Mouse (Mus musculus) limb, embryonic 14.5 days (tissue): ENCODE measurements at regions not wholly inside any gene's neighbourhood (a gene's known extent, or its start where the extent isn't known, plus 50 kb on each side); places are given as distances from the start of the nearest gene placed in this dataset.

Experiments
- ATAC-seq: fragments of 200-750 bp; cut with Nextera tagmentation; 2 replicates; pipeline ENCODE4 v1.8.0; 2017; ENCODE audit warnings: low read depth, moderate number of reproducible peaks, moderate TSS enrichment; ENCODE audit not compliant: low FRiP score
- DNase-seq: peaks from one replicate; pipeline ENCODE4 v3.0.0-alpha.2; 2015; ENCODE audit warnings: low spot score
- H3K27ac ChIP-seq: fragments of 300-500 bp; sonication (generic); replicated peaks from 2 replicates; pipeline ENCODE4 v1.5.1; 2014; ENCODE audit warnings: low read depth, mild to moderate bottlenecking, low read length, moderate library complexity, mixed read lengths
- H3K27me3 ChIP-seq: fragments of 300-500 bp; sonication (generic); 2 replicates; pipeline ENCODE4 v1.6.1; 2014; ENCODE audit warnings: low read length, mixed read lengths; ENCODE audit not compliant: control insufficient read depth, insufficient read depth
- H3K36me3 ChIP-seq: fragments of 300-500 bp; sonication (generic); 2 replicates; pipeline ENCODE4 v1.6.1; 2014; ENCODE audit warnings: mild to moderate bottlenecking, low read length, moderate library complexity, mixed read lengths; ENCODE audit not compliant: control insufficient read depth, insufficient read depth
- H3K4me1 ChIP-seq: fragments of 300-500 bp; sonication (generic); 2 replicates; pipeline ENCODE4 v1.6.1; 2014; ENCODE audit warnings: antibody characterized with exemption, low read length, mixed read lengths; ENCODE audit not compliant: control insufficient read depth, insufficient read depth
- H3K4me2 ChIP-seq: fragments of 300-500 bp; sonication (generic); replicated peaks from 2 replicates; pipeline ENCODE4 v1.6.1; 2014; ENCODE audit warnings: low read depth, mild to moderate bottlenecking, low read length, moderate library complexity; ENCODE audit not compliant: severe bottlenecking
- H3K4me3 ChIP-seq: fragments of 300-500 bp; sonication (generic); replicated peaks from 2 replicates; pipeline ENCODE4 v1.5.1; 2014; ENCODE audit warnings: low read length
- H3K9ac ChIP-seq: fragments of 300-500 bp; sonication (generic); 2 replicates; pipeline ENCODE4 v1.6.1; 2014; ENCODE audit warnings: mild to moderate bottlenecking, low read depth, low read length, moderate library complexity; ENCODE audit not compliant: severe bottlenecking
- H3K9me3 ChIP-seq: fragments of 300-500 bp; sonication (generic); 2 replicates; pipeline ENCODE4 v1.6.1; 2016; ENCODE audit warnings: low read length; ENCODE audit not compliant: control insufficient read depth
- POLR2A ChIP-seq: fragments of 200-500 bp; IDR thresholded peaks from 2 replicates; pipeline ENCODE4 v1.8.0; 2012; ENCODE audit warnings: inconsistent platforms, mild to moderate bottlenecking, moderate library complexity, borderline replicate concordance; ENCODE audit not compliant: insufficient read depth, insufficient read length; ENCODE audit errors: extremely low read depth
- WGBS: fragments of 180-500 bp; shearing (Covaris S2); extraction: QIAGEN DNeasy Blood & Tissue Kit; methylation state at CpG from one replicate; pipeline ENCODE4 v1.1.7; 2014; 5-methylcytosine and 5-hydroxymethylcytosine counted together

DNA sequence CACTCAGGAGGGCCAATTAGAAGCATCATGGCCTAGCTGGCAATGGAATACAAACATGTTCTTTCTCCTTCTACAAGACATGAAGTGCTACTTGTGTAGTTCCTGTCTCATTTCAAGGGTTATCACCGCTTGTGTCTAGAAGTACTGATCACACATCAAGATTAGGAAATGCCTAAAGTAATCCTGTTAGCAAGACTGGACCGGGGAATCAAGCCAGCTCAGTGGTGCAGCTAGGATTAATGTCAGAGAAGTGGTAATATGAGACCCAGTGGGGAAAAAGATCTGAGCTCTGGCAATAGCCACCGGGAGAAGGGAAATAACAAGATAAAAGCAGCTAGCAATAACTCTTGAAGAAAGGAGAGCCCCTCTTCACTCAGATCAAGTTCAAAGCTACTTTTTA lies 506.7 kb upstream of the Rps6ka3 start:
- Histone ChIP-seq H3K4me2 (no peak overlapping the region), H3K9ac (no peak overlapping the region), H3K9me3 (no peaks in the 10 kb centered on the region), H3K4me3 (no peak overlapping the region), H3K27ac (no peak overlapping the region), H3K4me1 (no peaks in the 10 kb centered on the region), H3K27me3 (no peaks in the 10 kb centered on the region), H3K36me3 (no peaks in the 10 kb centered on the region)
- ATAC-seq: no peak
- DNase-seq: no peak
- no peak for TF ChIP-seq POLR2A
- WGBS: 42% methylated on average over 3 of the region's 3 CpGs

DNA sequence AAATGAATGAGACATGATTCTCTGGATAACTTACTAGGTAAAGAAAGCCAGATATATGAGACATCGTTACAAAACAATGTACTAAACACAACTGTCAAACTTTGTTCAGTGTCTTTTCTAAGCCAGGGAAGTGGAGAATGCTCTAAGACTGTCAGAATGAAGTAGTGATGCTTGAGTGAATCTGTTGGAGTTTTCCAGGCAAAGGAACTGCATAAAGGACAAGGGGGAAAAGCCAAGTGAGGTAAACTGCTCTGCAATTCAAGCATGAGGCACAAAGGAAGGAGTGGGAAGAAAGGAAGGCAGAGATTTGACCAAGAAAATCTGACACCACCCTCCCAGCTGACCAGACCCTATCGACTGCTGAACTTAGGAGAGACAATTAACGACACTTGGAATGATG lies 500.3 kb upstream of the Rps6ka3 start:
- no peak overlapping the region for H3K27ac ChIP-seq
- DNase-seq: no peak

DNA sequence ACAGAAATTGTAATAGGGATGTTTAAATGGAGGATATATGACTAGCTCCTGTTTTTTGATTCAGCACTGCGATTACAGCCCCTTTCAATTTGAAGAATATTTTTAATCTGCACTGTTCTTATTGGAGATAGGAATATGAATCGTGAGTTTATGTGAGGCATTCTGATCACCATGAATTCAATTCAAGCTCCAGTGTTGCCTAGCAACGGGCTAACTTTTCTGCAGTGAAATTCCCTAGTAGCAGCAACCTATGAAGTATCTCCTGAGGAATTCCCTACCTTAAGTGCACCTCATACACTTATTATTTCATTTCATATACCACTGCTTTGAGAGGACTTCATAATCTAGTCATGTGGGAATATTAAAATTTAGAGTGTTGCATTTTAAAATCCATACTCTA lies 465.4 kb upstream of the Rps6ka3 start:
- TF ChIP-seq POLR2A: no peak
- no peak overlapping the region for H3K27ac ChIP-seq

More for the DNA sequence above, 500.3 kb upstream of the Rps6ka3 start:
- Histone ChIP-seq H3K27me3 (no peaks in the 10 kb centered on the region), H3K4me1 (no peaks in the 10 kb centered on the region), H3K9ac (no peak overlapping the region), H3K9me3 (no peaks in the 10 kb centered on the region), H3K4me2 (no peak overlapping the region), H3K4me3 (no peak overlapping the region), H3K36me3 (no peaks in the 10 kb centered on the region)
- no peak for TF ChIP-seq POLR2A
- ATAC-seq: no peak
- 81% methylated on average over 3 of the region's 3 CpGs for WGBS

DNA sequence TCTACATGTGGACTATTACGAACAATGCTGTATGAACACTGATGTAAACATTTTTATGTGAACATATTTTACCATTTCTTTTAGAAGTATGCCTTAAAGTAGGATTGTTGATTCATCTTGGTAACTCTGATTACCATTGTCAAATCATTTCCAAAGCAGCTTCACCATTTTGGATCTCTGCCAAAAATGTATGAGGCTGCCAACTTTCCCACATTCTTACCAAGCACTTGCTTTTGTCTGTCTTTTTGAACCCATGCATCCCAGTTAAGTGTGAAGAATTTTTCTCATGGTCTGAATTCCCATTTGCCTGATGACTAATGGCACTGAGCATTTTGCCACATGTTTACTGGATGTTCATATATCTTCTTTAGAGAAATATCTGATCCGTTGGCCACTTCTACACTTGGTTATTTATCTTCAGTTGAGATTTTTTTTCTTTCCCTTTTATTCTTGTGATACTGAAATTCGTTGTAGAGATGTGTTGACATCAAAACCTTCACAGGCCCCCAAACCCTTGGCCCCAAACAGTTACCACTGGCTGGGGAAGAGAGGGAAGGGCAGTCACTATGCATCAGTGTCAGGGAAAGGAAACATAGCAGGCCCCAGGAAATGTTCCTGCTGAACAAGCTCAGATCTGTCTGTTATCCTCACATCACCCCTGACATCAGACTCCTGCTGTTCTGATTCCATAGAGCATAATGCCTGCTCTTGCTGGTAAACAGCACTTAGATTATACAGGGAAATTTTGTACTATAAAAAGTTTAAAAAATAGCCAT lies 464.2 kb upstream of the Rps6ka3 start:
- Histone ChIP-seq H3K27me3 (no peaks in the 10 kb centered on the region), H3K4me1 (no peaks in the 10 kb centered on the region), H3K4me2 (no peak overlapping the region), H3K27ac (no peak overlapping the region), H3K9me3 (no peaks in the 10 kb centered on the region), H3K4me3 (no peak overlapping the region), H3K36me3 (no peaks in the 10 kb centered on the region), H3K9ac (no peak overlapping the region)
- no peak for TF ChIP-seq POLR2A
- ATAC-seq (no peak), DNase-seq (peak; percentile 7)
- 62% methylated on average over 3 of the region's 3 CpGs for WGBS

More for the DNA sequence above, 465.4 kb upstream of the Rps6ka3 start:
- Histone ChIP-seq H3K9ac (no peak overlapping the region), H3K27me3 (no peaks in the 10 kb centered on the region), H3K4me3 (no peak overlapping the region), H3K4me1 (no peaks in the 10 kb centered on the region), H3K9me3 (no peaks in the 10 kb centered on the region), H3K36me3 (no peaks in the 10 kb centered on the region), H3K4me2 (no peak overlapping the region)
- WGBS: 76% methylated on average over 3 of the region's 3 CpGs
- ATAC-seq: no peak
- no peak for DNase-seq
